Mouse (Mus musculus): ENCODE results near the gene Cdkn1a.

DNA sequence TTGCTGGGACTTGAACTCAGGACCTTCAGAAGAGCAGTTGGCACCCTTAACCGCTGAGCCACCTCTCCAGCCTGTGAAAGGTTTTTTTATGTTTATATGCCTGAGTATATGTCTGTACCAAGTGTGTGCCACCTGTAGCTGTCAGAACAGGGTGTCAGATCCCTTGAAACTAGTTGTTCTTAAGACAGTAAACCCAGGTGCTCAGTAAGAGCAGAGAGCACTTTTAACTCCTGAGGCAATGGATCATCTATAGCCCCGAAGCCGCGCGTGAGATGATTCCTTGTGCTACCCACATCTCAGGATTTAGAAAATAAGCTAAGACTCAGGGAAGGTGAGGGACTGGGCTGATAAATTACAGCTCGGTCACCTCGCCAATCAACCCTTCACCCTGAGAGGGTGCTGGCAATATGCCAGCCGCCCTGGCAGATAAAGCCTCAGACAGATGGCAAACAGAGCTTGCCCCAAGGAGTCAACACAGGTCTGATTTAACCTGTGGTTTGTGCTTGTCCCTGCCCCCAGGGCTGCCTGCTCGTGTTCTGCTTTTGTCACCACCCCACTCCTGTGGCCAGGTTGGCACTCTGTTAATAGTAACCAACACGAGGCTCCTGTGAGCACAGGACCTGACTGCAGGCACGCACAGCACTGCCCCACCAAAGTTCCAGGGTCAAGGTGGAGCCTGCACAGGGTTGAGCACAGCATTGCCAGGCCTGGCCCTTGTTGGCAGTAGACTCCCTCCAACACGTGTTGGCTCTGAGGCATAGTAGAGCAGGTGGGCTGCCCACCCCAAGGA lies 44.8 kb upstream of the Cdkn1a start:
- TF ChIP-seq CTCF (IDR thresholded peaks at IDR 0.05; ENCODE audit: low read depth, low read length) (no peak), POLR2A (IDR thresholded peaks at IDR 0.05; ENCODE audit: borderline replicate concordance, low read depth, low read length) (no peak)
